Mouse (Mus musculus): Measurements from ENCODE around the gene Nup160.

- TF ChIP-seq POLR2A (IDR thresholded peaks at IDR 0.05; ENCODE audit: low read depth, low read length) (no peak), CTCF (conservative IDR thresholded peaks at IDR 0.05; ENCODE audit: insufficient read depth, insufficient read length, low read depth, low read length) (no peak)
These were observed 41.8 kb upstream of the Nup160 start for GRCm38 (mm10) chr2:90635085-90635723.
